In the genomic region with DNA sequence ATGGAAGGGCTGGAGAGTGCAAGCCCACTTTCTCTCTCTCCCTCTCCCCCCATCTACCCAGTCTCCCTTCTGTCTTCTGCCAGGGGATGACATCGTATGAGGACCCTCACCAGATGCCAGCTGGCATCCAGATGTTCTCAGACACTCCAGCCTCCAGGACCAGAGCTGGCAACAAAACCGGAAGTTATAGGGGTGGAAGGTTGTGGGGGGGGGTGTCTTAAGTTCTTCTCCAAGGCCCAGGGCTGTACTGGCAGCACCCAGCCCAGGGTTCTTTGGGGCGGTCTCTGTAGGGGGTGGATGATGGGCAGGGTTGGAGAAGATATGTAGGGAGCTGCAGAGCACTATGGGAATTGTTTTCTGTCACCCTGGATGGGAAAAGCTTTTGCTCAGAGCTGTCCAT, we compare ENCODE assay signal across 16 mouse cellular contexts. TPM values are rescaled to one million over a fixed set of nuclear protein-coding genes. Genes with fewer than 3 reads are reported as not detected.
DNase-seq lines count a peak whose midpoint lies in the region; ATAC-seq and TF ChIP-seq lines count a peak whose summit lies in the region.
"Had no signal": no experiment of that assay in that cellular context is flagged by ENCODE, and none has a peak within 500 bp of the region (broad histone marks: within the 10 kb centered on the region; RNA-seq: fewer than 3 reads in every experiment).

No protein-coding gene starts in this region.

- TF ChIP-seq POLR2A in lung, adult 2 months (IDR thresholded peaks at IDR 0.05; ENCODE audit: borderline replicate concordance, extremely low read depth, low read depth, low read length), result no peak

- no peaks in the 10 kb centered on the region for H3K36me3 ChIP-seq in kidney, embryonic 15.5 days
- H3K36me3 ChIP-seq: heart, embryonic 15.5 days; hindbrain, embryonic 13.5 days; liver, embryonic 15.5 days; midbrain, embryonic 15.5 days had no signal

- H3K4me3 ChIP-seq in kidney, embryonic 15.5 days (replicated peaks), result no peak overlapping the region
- no peak overlapping the region for H3K4me3 ChIP-seq in lung, adult 2 months (replicated peaks; ENCODE audit: extremely low read depth, low read depth, low read length)
- H3K4me3 ChIP-seq: heart, embryonic 15.5 days; hindbrain, embryonic 13.5 days; liver, embryonic 15.5 days; midbrain, embryonic 15.5 days; myocyte had no signal

- no peak for TF ChIP-seq CTCF in lung, adult 2 months (IDR thresholded peaks at IDR 0.05; ENCODE audit: insufficient read depth, low read length)

- ATAC-seq in kidney, embryonic 15.5 days (replicated peaks; ENCODE audit: low FRiP score), result no peak
- ATAC-seq: inflammation-experienced regulatory T-cells, adult 6 months; midbrain, embryonic 15.5 days had no signal

- no peak overlapping the region for H3K9ac ChIP-seq in kidney, embryonic 15.5 days
- H3K9ac ChIP-seq: heart, embryonic 15.5 days; hindbrain, embryonic 13.5 days; liver, embryonic 15.5 days; midbrain, embryonic 15.5 days had no signal

- H3K27me3 ChIP-seq in kidney, embryonic 15.5 days, result peaks cover 4% of the 10 kb centered on the region; the same call in 1 of the 2 replicates
- H3K27me3 ChIP-seq: heart, embryonic 15.5 days; midbrain, embryonic 15.5 days had no signal

- WGBS in kidney, embryonic 15.5 days, result 56% methylated on average over 3 of the region's 3 CpGs
- WGBS in lung, adult 2 months, result 47% methylated on average over 3 of the region's 3 CpGs

- H3K27ac ChIP-seq in kidney, embryonic 15.5 days, result peak overlapping the region; percentile 93
- H3K27ac ChIP-seq: hindbrain, embryonic 13.5 days; liver, embryonic 15.5 days; midbrain, embryonic 15.5 days had no signal

- DNase-seq in heart, adult 11 months, result peak; percentile 90
- DNase-seq in heart, postnatal 10 days, result no peak
- DNase-seq in kidney, adult 18-20 months, result no peak
- DNase-seq in lung, postnatal 10 days, result peak; percentile 54
- DNase-seq in lung, adult 2 months, result no peak
- no peak for DNase-seq in thymus, postnatal 25 days
- no peak for DNase-seq in left cerebral cortex, adult 8-10 months (ENCODE audit: low spot score in 2 of 2)
- DNase-seq: adrenal gland, adult 8-10 months had no signal

- H3K4me1 ChIP-seq in kidney, embryonic 15.5 days, result peaks cover 61% of the 10 kb centered on the region
- H3K4me1 ChIP-seq in lung, adult 2 months (ENCODE audit: control insufficient read depth, insufficient read depth, low read length), result peaks cover 11% of the 10 kb centered on the region

- peak overlapping the region; percentile 29 for H3K4me2 ChIP-seq in kidney, embryonic 15.5 days
- H3K4me2 ChIP-seq: heart, embryonic 15.5 days; hindbrain, embryonic 13.5 days; liver, embryonic 15.5 days; midbrain, embryonic 15.5 days had no signal

- intact Hi-C loops in heart, postnatal 10 days (cut with DNase I), result no loop called here

- no peaks in the 10 kb centered on the region for H3K9me3 ChIP-seq in kidney, embryonic 15.5 days (replicated peaks)
- H3K9me3 ChIP-seq: heart, embryonic 15.5 days; hindbrain, embryonic 13.5 days; liver, embryonic 15.5 days; midbrain, embryonic 15.5 days had no signal

RNA-seq across cellular contexts. Expression of a gene that starts 3.9 kb away (rescaled TPM):
- 10 to 100 TPM; 14.0 to 16.0 TPM for total RNA-seq in heart, postnatal 10 days (2021)
- 13.4 and 15.5 TPM in 2 replicates for polyA plus RNA-seq in kidney, embryonic 15.5 days (2015; fragmentation: Nextera tagmentation; extraction: Ambion mirVana)
- 22.2 and 24.1 TPM in 2 replicates for polyA plus RNA-seq in lung, adult 2 months (2012; rRNA removed)
- total RNA-seq in left cerebral cortex, adult 8-10 months (2022), result 1 to 10 TPM; 6.1 to 7.4 (median 6.4) TPM
- total RNA-seq: granulocyte monocyte progenitor cell, adult 5-6 weeks had no signal

RNA-seq across cellular contexts. Expression of a gene that starts 15.7 kb away (rescaled TPM):
- 100 to 1,000 TPM; 100 to 101 TPM for total RNA-seq in heart, postnatal 10 days (2021)
- polyA plus RNA-seq in kidney, embryonic 15.5 days (2015; fragmentation: Nextera tagmentation; extraction: Ambion mirVana), result 166 and 178 TPM in 2 replicates
- 87.1 and 103 TPM in 2 replicates for polyA plus RNA-seq in lung, adult 2 months (2012; rRNA removed)
- total RNA-seq in left cerebral cortex, adult 8-10 months (2022), result 10 to 100 TPM; 76.4 to 87.8 (median 81.6) TPM

RNA-seq across cellular contexts. Expression of a gene that starts 34.6 kb away (rescaled TPM):
- 1 to 10 TPM; 1.1 to 1.2 TPM for total RNA-seq in heart, postnatal 10 days (2021)
- 4.2 and 4.7 TPM in 2 replicates for polyA plus RNA-seq in kidney, embryonic 15.5 days (2015; fragmentation: Nextera tagmentation; extraction: Ambion mirVana)
- 1.1 and 1.2 TPM in 2 replicates for polyA plus RNA-seq in lung, adult 2 months (2012; rRNA removed)
- total RNA-seq in left cerebral cortex, adult 8-10 months (2022), result 1 to 10 TPM; 3.9 to 5.6 (median 5.0) TPM

RNA-seq across cellular contexts. Expression of a gene that starts 35.5 kb away (rescaled TPM):
- 10 to 100 TPM; 21.1 TPM for total RNA-seq in heart, postnatal 10 days (2021)
- polyA plus RNA-seq in kidney, embryonic 15.5 days (2015; fragmentation: Nextera tagmentation; extraction: Ambion mirVana), result 75.3 and 83.2 TPM in 2 replicates
- 30.5 and 32.7 TPM in 2 replicates for polyA plus RNA-seq in lung, adult 2 months (2012; rRNA removed)
- total RNA-seq in left cerebral cortex, adult 8-10 months (2022), result 1 to 10 TPM; 4.4 to 6.6 (median 5.6) TPM

RNA-seq across cellular contexts. Expression of a gene that starts 50.9 kb away (rescaled TPM):
- total RNA-seq in heart, postnatal 10 days (2021), result 1 to 10 TPM; 4.6 to 5.9 TPM
- polyA plus RNA-seq in kidney, embryonic 15.5 days (2015; fragmentation: Nextera tagmentation; extraction: Ambion mirVana), result 8.1 and 8.5 TPM in 2 replicates
- polyA plus RNA-seq in lung, adult 2 months (2012; rRNA removed), result 24.5 and 26.0 TPM in 2 replicates
- total RNA-seq in left cerebral cortex, adult 8-10 months (2022), result 1 to 10 TPM; 3.2 to 5.1 (median 4.1) TPM

Comparison
In these comparisons a context has a peak if more than half of its experiments do, and no peak if none do; other contexts are left out.
1. DNase-seq: peak in heart, adult 11 months (single experiment) and lung, postnatal 10 days (single experiment); none in heart, postnatal 10 days (0 of 2), kidney, adult 18-20 months (single experiment), lung, adult 2 months (single experiment), thymus, postnatal 25 days (single experiment) and left cerebral cortex, adult 8-10 months (0 of 2).